22 mouse cellular contexts compared by ENCODE assay signal in genomic region chr3:154868807-154869206, GRCm38 (mm10).
A peak's percentile ranks its signal among the peaks of the same experiment; 100 is the strongest.
DNase-seq lines count a peak whose midpoint lies in the region; ATAC-seq and TF ChIP-seq lines count a peak whose summit lies in the region.
"Had no signal": no experiment of that assay in that cellular context is flagged by ENCODE, and none has a peak within 500 bp of the region (broad histone marks: within the 10 kb centered on the region; RNA-seq: fewer than 3 reads in every experiment).

No protein-coding gene starts in this region.

- H3K9me3 ChIP-seq in stomach, embryonic 14.5 days (ENCODE audit: control insufficient read depth, low read depth, low read length), result no peaks in the 10 kb centered on the region
- H3K9me3 ChIP-seq in stomach, embryonic 15.5 days, result no peaks in the 10 kb centered on the region
- H3K9me3 ChIP-seq in stomach, postnatal 0 days (ENCODE audit: control insufficient read depth, low read length), result no peaks in the 10 kb centered on the region

- H3K4me1 ChIP-seq in stomach, embryonic 14.5 days (ENCODE audit: control insufficient read depth, insufficient read depth, low read length), result no peaks in the 10 kb centered on the region
- H3K4me1 ChIP-seq in stomach, embryonic 15.5 days, result no peaks in the 10 kb centered on the region
- H3K4me1 ChIP-seq in stomach, postnatal 0 days (replicated peaks; ENCODE audit: control insufficient read depth, insufficient read depth), result no peaks in the 10 kb centered on the region

- no peak overlapping the region for H3K4me2 ChIP-seq in stomach, embryonic 14.5 days (replicated peaks; ENCODE audit: low read depth, low read length)
- no peak overlapping the region for H3K4me2 ChIP-seq in stomach, embryonic 15.5 days
- no peak overlapping the region for H3K4me2 ChIP-seq in stomach, postnatal 0 days (replicated peaks; ENCODE audit: low read depth)

- ATAC-seq in stomach, embryonic 14.5 days (ENCODE audit: insufficient number of reproducible peaks, insufficient read depth, low FRiP score, low read depth), result peak; percentile 58; the same call in 1 of the 2 replicates
- ATAC-seq in stomach, embryonic 15.5 days (ENCODE audit: insufficient read depth, low FRiP score, low read depth), result 0 out of 2 replicates have a peak, but pooled peaks have one; percentile 43
- ATAC-seq in stomach, postnatal 0 days (ENCODE audit: low FRiP score, low TSS enrichment), result peak; percentile 79; the same call in 1 of the 2 replicates
- ATAC-seq: activated CD4-positive, CD25-positive, alpha-beta regulatory T cell, adult 4 months; CD4-positive, CD25-positive, alpha-beta regulatory T cell, adult 4 months; Patski had no signal

- no peak overlapping the region for H3K9ac ChIP-seq in stomach, embryonic 14.5 days (replicated peaks; ENCODE audit: low read depth, low read length)
- H3K9ac ChIP-seq in stomach, embryonic 15.5 days, result no peak overlapping the region
- H3K9ac ChIP-seq in stomach, postnatal 0 days (ENCODE audit: low read length), result no peak overlapping the region

- no peaks in the 10 kb centered on the region for H3K27me3 ChIP-seq in stomach, embryonic 14.5 days (ENCODE audit: control insufficient read depth, insufficient read depth, low read length)
- no peaks in the 10 kb centered on the region for H3K27me3 ChIP-seq in stomach, embryonic 15.5 days (replicated peaks)
- H3K27me3 ChIP-seq in stomach, postnatal 0 days (ENCODE audit: control insufficient read depth, insufficient read depth, low read length), result no peaks in the 10 kb centered on the region
- H3K27me3 ChIP-seq: CH12.LX, Patski had no signal

- no peak overlapping the region for H3K4me3 ChIP-seq in stomach, embryonic 14.5 days (ENCODE audit: low read depth, low read length)
- H3K4me3 ChIP-seq in stomach, embryonic 15.5 days (replicated peaks), result no peak overlapping the region
- H3K4me3 ChIP-seq in stomach, postnatal 0 days (ENCODE audit: low read depth, low read length), result no peak overlapping the region

- no peak for DNase-seq in stomach, postnatal 0 days (ENCODE audit: low spot score)
- no peak for DNase-seq in T-cell, adult 2 months (ENCODE audit: low spot score)
- DNase-seq in layer of hippocampus, adult 9-11 months, result no peak
- DNase-seq in thymus, postnatal 14 days, result no peak
- DNase-seq: adrenal gland, adult 2 months; adrenal gland, adult 8-10 months; adrenal gland, postnatal 10 days; adrenal gland, postnatal 14 days; adrenal gland, postnatal 25 days; adrenal gland, postnatal 36 days; B cell, adult 2 months; cerebellum, adult 11 months; cerebellum, adult 11-12 months; cerebellum, adult 18-20 months; cerebellum, adult 2 months had no signal

- no peaks in the 10 kb centered on the region for H3K36me3 ChIP-seq in stomach, embryonic 14.5 days (ENCODE audit: control insufficient read depth, insufficient read depth, low read length)
- no peaks in the 10 kb centered on the region for H3K36me3 ChIP-seq in stomach, embryonic 15.5 days
- H3K36me3 ChIP-seq in stomach, postnatal 0 days (ENCODE audit: control insufficient read depth, insufficient read depth, low read length), result no peaks in the 10 kb centered on the region
- H3K36me3 ChIP-seq: G1E had no signal

- no peak overlapping the region for H3K27ac ChIP-seq in stomach, embryonic 14.5 days (ENCODE audit: low read length)
- no peak overlapping the region for H3K27ac ChIP-seq in stomach, embryonic 15.5 days
- no peak overlapping the region for H3K27ac ChIP-seq in stomach, postnatal 0 days (replicated peaks)

- no peak for TF ChIP-seq CTCF in stomach, postnatal 0 days (IDR thresholded peaks at IDR 0.05; ENCODE audit: low read depth)

- 85% methylated on average over 4 of the region's 4 CpGs for WGBS in stomach, embryonic 14.5 days
- WGBS in stomach, embryonic 15.5 days, result 75% methylated on average over 4 of the region's 4 CpGs
- WGBS in stomach, postnatal 0 days, result 67% methylated on average over 4 of the region's 4 CpGs

- no peak for TF ChIP-seq EP300 in stomach, postnatal 0 days (optimal IDR thresholded peaks at IDR 0.05)
